Mouse (Mus musculus) CH12.LX (cell line): Measurements from ENCODE around the gene Slc52a3.

Experiments used
- CHD1 ChIP-seq: IDR thresholded peaks from 2 replicates; pipeline ENCODE4 v1.6.1; 2012; ENCODE audit warnings: low read depth, low read length, improper control_type of control experiment, inconsistent platforms
- CHD2 ChIP-seq: IDR thresholded peaks from 2 replicates; pipeline ENCODE4 v1.6.1; 2011; ENCODE audit warnings: low read length, improper control_type of control experiment
- CTCF ChIP-seq, 2 experiments: IDR thresholded peaks in 1 of 2; conservative IDR thresholded peaks in 1 of 2; 2 replicates each; pipeline ENCODE4 v1.5.1; 2011 to 2012; ENCODE audit warnings: low read depth in 2 of 2, low read length in 2 of 2, improper control_type of control experiment in 1 of 2, inconsistent platforms in 1 of 2, mild to moderate bottlenecking in 1 of 2, moderate library complexity in 1 of 2
- GABPA ChIP-seq: IDR thresholded peaks from 2 replicates; pipeline ENCODE4 v1.6.1; 2012; ENCODE audit warnings: low read depth, low read length, improper control_type of control experiment, inconsistent platforms; ENCODE audit not compliant: insufficient replicate concordance
- JUND ChIP-seq: conservative IDR thresholded peaks from 2 replicates; pipeline ENCODE4 v1.6.1; 2011; ENCODE audit warnings: low read depth, low read length, improper control_type of control experiment
- MAX ChIP-seq: IDR thresholded peaks from 2 replicates; pipeline ENCODE4 v1.6.1; 2011; ENCODE audit warnings: low read length, improper control_type of control experiment
- NRF1 ChIP-seq: IDR thresholded peaks from 2 replicates; pipeline ENCODE4 v1.6.1; 2014; ENCODE audit warnings: low read depth, mild to moderate bottlenecking, inconsistent platforms, low read length, improper control_type of control experiment, moderate library complexity
- POLR2A ChIP-seq: IDR thresholded peaks from 2 replicates; pipeline ENCODE4 v1.6.1; 2011; ENCODE audit warnings: low read depth, mild to moderate bottlenecking, improper control_type of control experiment, low read length
- POLR2AphosphoS2 ChIP-seq: IDR thresholded peaks from 2 replicates; pipeline ENCODE4 v1.6.1; 2011; ENCODE audit warnings: low read depth, low read length, improper control_type of control experiment
- RCOR1 ChIP-seq: conservative IDR thresholded peaks from 2 replicates; pipeline ENCODE4 v1.6.1; 2012; ENCODE audit warnings: low read depth, mild to moderate bottlenecking, inconsistent platforms, low read length, improper control_type of control experiment
- SIN3A ChIP-seq: IDR thresholded peaks from 2 replicates; pipeline ENCODE4 v1.6.1; 2012; ENCODE audit warnings: low read length, improper control_type of control experiment, inconsistent platforms
- SMC3 ChIP-seq: IDR thresholded peaks from 2 replicates; pipeline ENCODE4 v1.6.1; 2011; ENCODE audit warnings: low read depth, low read length, improper control_type of control experiment
- UBTF ChIP-seq: IDR thresholded peaks from 2 replicates; pipeline ENCODE4 v1.6.1; 2012; ENCODE audit warnings: low read depth, mild to moderate bottlenecking, inconsistent platforms, low read length, improper control_type of control experiment, moderate library complexity
- ZMIZ1 ChIP-seq: IDR thresholded peaks from 2 replicates; pipeline ENCODE4 v1.6.1; 2012; ENCODE audit warnings: low read depth, mild to moderate bottlenecking, inconsistent platforms, low read length, improper control_type of control experiment

- TF ChIP-seq POLR2A, result no peak
- no peak for TF ChIP-seq CTCF (conservative IDR thresholded peaks at IDR 0.05 in 1 of 2, IDR thresholded peaks at IDR 0.05 in 1 of 2; ENCODE audit: low read depth in 2 of 2, low read length in 2 of 2)
- no peak for TF ChIP-seq GABPA
- no peak for TF ChIP-seq ZMIZ1
- TF ChIP-seq MAX, result no peak
- no peak for TF ChIP-seq SMC3
- TF ChIP-seq JUND, result no peak
- TF ChIP-seq SIN3A, result peak; percentile 58; the same call in 1 of the 2 replicates
- TF ChIP-seq POLR2AphosphoS2, result no peak
- TF ChIP-seq RCOR1, result no peak
- TF ChIP-seq NRF1, result no peak
- TF ChIP-seq CHD2, result no peak
- TF ChIP-seq UBTF, result no peak
- no peak for TF ChIP-seq CHD1
These were observed 17.8 kb upstream of the Slc52a3 start for GRCm38 (mm10) chr2:151978494-151978893.
